Mouse (Mus musculus) lung, postnatal 0 days (tissue): ENCODE measurements at regions not wholly inside any gene's neighbourhood (a gene's known extent, or its start where the extent isn't known, plus 50 kb on each side); places are given as distances from the start of the nearest gene placed in this dataset.

ENCODE experiments used
- CTCF ChIP-seq: IDR thresholded peaks from 2 replicates; pipeline ENCODE4 v1.5.1; 2016; ENCODE audit warnings: antibody characterized with exemption, mild to moderate bottlenecking
- EP300 ChIP-seq: IDR thresholded peaks from 2 replicates; pipeline ENCODE4 v1.6.1; 2016; ENCODE audit warnings: antibody characterized with exemption, mild to moderate bottlenecking, control low read depth

DNA sequence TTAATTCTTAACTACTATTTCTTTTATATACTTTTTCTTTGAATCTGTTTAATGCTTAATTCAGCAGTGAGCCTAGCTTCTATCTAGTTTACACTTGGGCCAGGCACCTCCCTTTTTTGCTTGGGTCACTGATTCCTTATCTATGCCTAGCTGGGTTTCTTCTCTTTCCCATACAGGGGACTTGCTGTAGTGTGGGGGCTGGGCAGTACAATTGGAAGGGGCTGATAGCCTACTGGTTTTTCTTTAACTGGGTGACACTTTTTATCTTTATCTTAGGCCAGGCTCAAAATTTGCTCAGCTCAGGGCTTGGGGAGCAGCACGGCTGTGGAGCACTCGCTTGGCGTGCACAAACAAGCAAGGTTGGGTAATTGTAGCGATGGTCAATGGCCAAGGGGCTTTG, 51.1 kb upstream of the Rasl11b start:
- TF ChIP-seq CTCF (no peak), EP300 (no peak)
